Mouse (Mus musculus) heart, embryonic 14.5 days (tissue): ENCODE data around the gene Llgl1. TPM values are rescaled to one million over a fixed set of nuclear protein-coding genes. Genes with fewer than 3 reads are reported as not detected.

Experiments used
- ATAC-seq: fragments of 200-750 bp; cut with Nextera tagmentation; 2 replicates; pipeline ENCODE4 v1.8.0; 2017; ENCODE audit warnings: low read depth, moderate TSS enrichment; ENCODE audit not compliant: insufficient number of reproducible peaks, insufficient read depth, low FRiP score
- H3K27ac ChIP-seq, 2 experiments: fragments of 200-500 bp in 1 of 2; fragments of 300-500 bp in 1 of 2; sonication (generic) in 1 of 2; replicated peaks in 1 of 2; 2 replicates each; pipeline ENCODE4 v1.5.1; 2012 to 2014; ENCODE audit warnings: low read depth in 2 of 2, low read length in 2 of 2, control low read depth in 1 of 2, mild to moderate bottlenecking in 1 of 2, mixed read lengths in 1 of 2; ENCODE audit not compliant: control insufficient read depth in 1 of 2, insufficient read depth in 1 of 2
- H3K27me3 ChIP-seq: fragments of 300-500 bp; sonication (generic); 2 replicates; pipeline ENCODE4 v1.6.1; 2014; ENCODE audit warnings: mild to moderate bottlenecking, low read length, control low read depth; ENCODE audit not compliant: control insufficient read depth, insufficient read depth
- H3K36me3 ChIP-seq: fragments of 300-500 bp; sonication (generic); 2 replicates; pipeline ENCODE4 v1.6.1; 2014; ENCODE audit warnings: mild to moderate bottlenecking, control low read depth, low read length, mixed read lengths; ENCODE audit not compliant: control insufficient read depth, insufficient read depth
- H3K4me1 ChIP-seq, 2 experiments: fragments of 200-500 bp in 1 of 2; fragments of 300-500 bp in 1 of 2; sonication (generic) in 1 of 2; 2 replicates each; pipeline ENCODE4 v1.6.1; 2012 to 2014; ENCODE audit warnings: low read length in 2 of 2, control low read depth in 1 of 2, mixed read lengths in 1 of 2; ENCODE audit not compliant: control insufficient read depth in 2 of 2, insufficient read depth in 2 of 2
- H3K4me2 ChIP-seq: fragments of 300-500 bp; sonication (generic); 2 replicates; pipeline ENCODE4 v1.6.1; 2014; ENCODE audit warnings: mild to moderate bottlenecking, low read length
- H3K4me3 ChIP-seq, 2 experiments: fragments of 200-500 bp in 1 of 2; fragments of 300-500 bp in 1 of 2; sonication (generic) in 1 of 2; 2 replicates each; pipeline ENCODE4 v1.5.1; 2012 to 2014; ENCODE audit warnings: low read length in 2 of 2, mild to moderate bottlenecking in 2 of 2, control low read depth in 1 of 2, low read depth in 1 of 2, moderate library complexity in 1 of 2; ENCODE audit not compliant: control insufficient read depth in 1 of 2, insufficient read depth in 1 of 2
- H3K9ac ChIP-seq: fragments of 300-500 bp; sonication (generic); 2 replicates; pipeline ENCODE4 v1.6.1; 2014; ENCODE audit warnings: mild to moderate bottlenecking, low read length
- H3K9me3 ChIP-seq: fragments of 300-500 bp; sonication (generic); 2 replicates; pipeline ENCODE4 v1.6.1; 2016; ENCODE audit warnings: low read length, control low read depth; ENCODE audit not compliant: control insufficient read depth
- WGBS: fragments of 180-500 bp; shearing (Covaris S2); extraction: QIAGEN DNeasy Blood & Tissue Kit; methylation state at CpG from one replicate; pipeline ENCODE4 v1.1.7; 2014; 5-methylcytosine and 5-hydroxymethylcytosine counted together
- microRNA-seq: library from miRNA; unstranded; fragments of <30 nt; microRNA quantifications from one replicate; pipeline ENCODE4, GENCODE M21; 2016
- polyA plus RNA-seq: library from polyadenylated mRNA; unstranded; fragments of >200 nt; fragmentation: Nextera tagmentation; extraction: Ambion mirVana; gene quantifications from 2 replicates; pipeline ENCODE4 v1.2.1, GENCODE M21; 2014

Gene Llgl1
- polyA plus RNA-seq, 1 experiment from 2014 or later = 34.0 TPM

- peaks cover 59% of the 10 kb centered on the region for H3K36me3 ChIP-seq
- WGBS = 81% methylated on average over 3 of the region's 3 CpGs
- no peaks in the 10 kb centered on the region for H3K27me3 ChIP-seq
Measured at GRCm38 (mm10) chr11:60740321-60740720, 40.8 kb downstream of the Llgl1 start.

DNA sequence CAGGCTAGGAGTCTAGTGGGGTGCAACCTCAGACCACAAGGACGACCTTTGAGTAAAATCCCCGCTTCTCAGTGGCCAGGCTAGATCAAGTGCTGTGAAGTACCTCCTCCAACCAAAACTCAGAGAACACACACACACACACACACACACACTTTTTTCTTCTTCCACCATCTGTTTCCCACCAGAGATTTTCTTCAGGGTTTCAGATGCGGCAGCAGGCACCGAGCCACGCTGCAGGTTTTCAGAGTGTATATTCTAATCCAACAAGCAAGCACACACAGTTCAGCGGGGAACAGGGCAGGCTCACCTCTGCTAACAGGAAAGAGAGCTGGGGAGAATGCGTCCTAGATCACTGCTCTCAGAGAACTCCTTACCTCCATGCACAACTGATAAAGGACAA is 56.0 kb downstream of the Llgl1 start:
- Histone ChIP-seq H3K9me3 (no peaks in the 10 kb centered on the region), H3K4me3 (no peak overlapping the region), H3K36me3 (peaks cover 90% of the 10 kb centered on the region), H3K4me2 (no peak overlapping the region), H3K4me1 (no peaks in the 10 kb centered on the region), H3K9ac (no peak overlapping the region), H3K27ac (no peak overlapping the region), H3K27me3 (no peaks in the 10 kb centered on the region)
- ATAC-seq = no peak
- 89% methylated on average over 7 of the region's 7 CpGs for WGBS

More at GRCm38 (mm10) chr11:60740321-60740720, 40.8 kb downstream of the Llgl1 start:
- Histone ChIP-seq H3K4me3 (no peak overlapping the region), H3K4me2 (no peak overlapping the region), H3K27ac (no peak overlapping the region), H3K9me3 (no peaks in the 10 kb centered on the region), H3K4me1 (no peaks in the 10 kb centered on the region; a peak in 1 of 4 replicates), H3K9ac (no peak overlapping the region)
- no peak for ATAC-seq

- no peak for ATAC-seq
- WGBS = 77% methylated on average over 3 of the region's 3 CpGs
- Histone ChIP-seq H3K9ac (no peak overlapping the region), H3K36me3 (peaks cover 59% of the 10 kb centered on the region), H3K4me3 (no peak overlapping the region), H3K27me3 (no peaks in the 10 kb centered on the region), H3K9me3 (no peaks in the 10 kb centered on the region), H3K27ac (no peak overlapping the region), H3K4me1 (no peaks in the 10 kb centered on the region), H3K4me2 (no peak overlapping the region)
Measured at GRCm38 (mm10) chr11:60761681-60762080, 62.2 kb downstream of the Llgl1 start.

Small RNA genes lying within 50 kb of the gene (microRNA-seq; reads per million reads assigned to microRNA genes)
- 4.8 reads per million, percentile 13 among the genes with 10 or more reads in this experiment for gene Mir5100

Other genes with a start within 250 kb of the Llgl1 start
- 65.4 and 67.1 TPM in 2 replicates for gene Drg2, start 245.1 kb upstream of the Llgl1 start, polyA plus RNA-seq
- gene Myo15, start 230.4 kb upstream of the Llgl1 start, polyA plus RNA-seq = 0.01 and 0.03 TPM in 2 replicates
- 33.9 and 39.3 TPM in 2 replicates for gene Alkbh5, start 163.3 kb upstream of the Llgl1 start, polyA plus RNA-seq
- 74.7 and 80.1 TPM in 2 replicates for gene Flii, start 27.5 kb downstream of the Llgl1 start, polyA plus RNA-seq
- 17.0 and 19.0 TPM in 2 replicates for gene Mief2, start 28.7 kb downstream of the Llgl1 start, polyA plus RNA-seq
- 8.3 and 8.5 TPM in 2 replicates for gene Top3a, start 77.6 kb downstream of the Llgl1 start, polyA plus RNA-seq
- gene Smcr8, start 77.8 kb downstream of the Llgl1 start, polyA plus RNA-seq = 4.6 and 4.9 TPM in 2 replicates
- gene Shmt1, start 112.0 kb downstream of the Llgl1 start, polyA plus RNA-seq = 29.6 and 40.4 TPM in 2 replicates
- gene Dhrs7b, start 130.9 kb downstream of the Llgl1 start, polyA plus RNA-seq = 27.6 and 30.2 TPM in 2 replicates
- 63.3 and 67.3 TPM in 2 replicates for gene Tmem11, start 179.5 kb downstream of the Llgl1 start, polyA plus RNA-seq
- gene Natd1, start 215.0 kb downstream of the Llgl1 start, polyA plus RNA-seq = 20.4 and 21.1 TPM in 2 replicates
- gene Map2k3, start 232.3 kb downstream of the Llgl1 start, polyA plus RNA-seq = 59.2 and 62.6 TPM in 2 replicates